Mouse (Mus musculus): ENCODE measurements at regions not wholly inside any gene's neighbourhood (a gene's known extent, or its start where the extent isn't known, plus 50 kb on each side); places are given as distances from the start of the nearest gene placed in this dataset.

DNA sequence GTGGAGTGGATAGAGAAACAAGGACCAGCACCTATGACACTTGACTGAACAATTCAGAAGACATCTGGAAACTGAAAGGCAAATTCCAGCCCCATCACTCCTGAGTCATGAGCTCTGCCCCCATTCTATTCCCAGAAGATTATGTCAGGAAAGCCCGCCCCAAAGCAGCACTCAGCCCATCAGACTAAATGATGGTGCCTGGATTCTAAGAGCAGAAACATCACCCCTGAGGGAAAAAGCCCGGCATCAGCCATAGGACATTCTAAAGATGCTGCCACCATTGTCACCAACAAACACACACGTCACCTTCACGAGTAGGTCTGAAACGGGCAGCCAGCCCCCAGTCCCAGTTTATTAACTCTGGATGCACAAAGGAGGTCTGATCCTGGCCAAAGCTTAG lies 469.7 kb downstream of the Prss52 start:
- no peaks in the 10 kb centered on the region for H3K4me1 ChIP-seq (ENCODE audit: control insufficient read depth, insufficient read depth, low read length)
- no peak for DNase-seq
- TF ChIP-seq POLR2A (IDR thresholded peaks at IDR 0.05; ENCODE audit: borderline replicate concordance, extremely low read depth, low read depth, low read length), result no peak
- TF ChIP-seq CTCF (IDR thresholded peaks at IDR 0.05; ENCODE audit: insufficient read depth, low read length), result no peak
- WGBS, result 66% methylated on average over 5 of the region's 5 CpGs
- H3K4me3 ChIP-seq (replicated peaks; ENCODE audit: extremely low read depth, low read depth, low read length), result no peak overlapping the region

DNA sequence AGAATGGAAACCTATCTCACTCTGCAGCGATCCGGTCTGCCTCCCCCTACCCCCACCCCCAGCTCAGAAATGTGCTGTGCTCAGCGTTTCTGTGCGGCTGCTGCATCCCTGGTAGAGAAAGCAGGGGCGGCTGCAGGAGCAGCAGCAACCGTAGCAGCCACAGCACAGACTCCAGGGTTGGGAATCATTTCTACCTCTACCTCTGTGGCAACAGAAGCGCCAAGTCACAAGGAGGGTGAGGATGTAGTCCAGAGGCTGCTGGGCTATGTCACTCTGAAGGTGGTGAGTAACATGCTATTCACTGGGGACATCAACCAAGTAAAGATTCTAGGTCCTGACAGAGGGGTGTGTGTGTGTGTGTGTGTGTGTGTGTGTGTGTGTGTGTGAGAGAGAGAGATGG lies 470.2 kb downstream of the Prss52 start:
- no peak for DNase-seq
- TF ChIP-seq POLR2A (IDR thresholded peaks at IDR 0.05; ENCODE audit: borderline replicate concordance, extremely low read depth, low read depth, low read length) (no peak), CTCF (IDR thresholded peaks at IDR 0.05; ENCODE audit: insufficient read depth, low read length) (no peak)
- 52% methylated on average over 7 of the region's 7 CpGs for WGBS

DNA sequence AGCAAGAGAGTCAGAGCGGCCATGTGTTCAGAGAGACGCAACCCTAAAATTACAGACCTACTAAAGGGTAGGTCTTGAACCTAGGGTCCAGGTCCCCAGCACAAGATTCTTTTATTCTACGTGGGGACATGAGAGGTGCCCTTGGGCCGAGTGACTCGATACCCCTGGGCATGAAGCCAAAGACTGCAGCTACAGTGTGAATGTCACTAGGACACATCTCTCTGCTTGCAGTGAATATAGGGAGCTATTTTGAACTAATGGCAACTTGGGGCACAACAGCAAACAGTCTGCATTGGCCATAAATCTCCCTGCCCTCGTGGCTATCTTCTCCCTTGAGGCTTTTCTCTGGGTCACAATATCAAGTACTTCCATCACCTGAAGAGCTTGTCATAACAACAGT lies 470.7 kb downstream of the Prss52 start:
- TF ChIP-seq CTCF (IDR thresholded peaks at IDR 0.05; ENCODE audit: insufficient read depth, low read length), result no peak
- no peak for TF ChIP-seq POLR2A (IDR thresholded peaks at IDR 0.05; ENCODE audit: borderline replicate concordance, extremely low read depth, low read depth, low read length)
- no peak overlapping the region for H3K4me3 ChIP-seq (replicated peaks; ENCODE audit: extremely low read depth, low read depth, low read length)
- H3K4me1 ChIP-seq (ENCODE audit: control insufficient read depth, insufficient read depth, low read length), result no peaks in the 10 kb centered on the region
- no peak for DNase-seq
- 66% methylated on average over 6 of the region's 6 CpGs for WGBS

More for the DNA sequence above, 470.2 kb downstream of the Prss52 start:
- Histone ChIP-seq H3K4me3 (replicated peaks; ENCODE audit: extremely low read depth, low read depth, low read length) (no peak overlapping the region), H3K4me1 (ENCODE audit: control insufficient read depth, insufficient read depth, low read length) (no peaks in the 10 kb centered on the region)

DNA sequence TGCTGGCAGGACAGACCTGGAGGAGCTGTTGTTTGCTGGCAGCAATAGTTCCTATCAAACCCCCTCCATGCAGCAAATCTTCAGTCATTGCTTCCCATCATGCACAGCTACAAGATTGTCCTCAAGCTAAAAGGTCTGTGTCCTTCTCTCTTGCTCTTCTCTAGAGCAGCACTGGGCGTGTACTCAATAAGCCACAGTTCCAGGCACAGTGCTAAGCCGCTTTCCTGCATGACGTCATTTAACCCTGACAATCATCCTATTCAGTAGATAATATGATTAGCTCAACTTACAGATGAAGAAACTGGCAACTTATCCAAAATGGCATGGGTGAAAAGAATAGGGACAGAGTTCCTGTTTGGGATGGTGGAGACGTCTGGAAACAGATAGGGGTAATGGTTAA lies 471.9 kb downstream of the Prss52 start:
- no peak overlapping the region for H3K4me3 ChIP-seq (replicated peaks; ENCODE audit: extremely low read depth, low read depth, low read length)
- no peak for DNase-seq
- H3K4me1 ChIP-seq (ENCODE audit: control insufficient read depth, insufficient read depth, low read length), result no peaks in the 10 kb centered on the region
- WGBS, result 48% methylated on average over 4 of the region's 4 CpGs
- TF ChIP-seq POLR2A (IDR thresholded peaks at IDR 0.05; ENCODE audit: borderline replicate concordance, extremely low read depth, low read depth, low read length) (no peak), CTCF (IDR thresholded peaks at IDR 0.05; ENCODE audit: insufficient read depth, low read length) (no peak)

DNA sequence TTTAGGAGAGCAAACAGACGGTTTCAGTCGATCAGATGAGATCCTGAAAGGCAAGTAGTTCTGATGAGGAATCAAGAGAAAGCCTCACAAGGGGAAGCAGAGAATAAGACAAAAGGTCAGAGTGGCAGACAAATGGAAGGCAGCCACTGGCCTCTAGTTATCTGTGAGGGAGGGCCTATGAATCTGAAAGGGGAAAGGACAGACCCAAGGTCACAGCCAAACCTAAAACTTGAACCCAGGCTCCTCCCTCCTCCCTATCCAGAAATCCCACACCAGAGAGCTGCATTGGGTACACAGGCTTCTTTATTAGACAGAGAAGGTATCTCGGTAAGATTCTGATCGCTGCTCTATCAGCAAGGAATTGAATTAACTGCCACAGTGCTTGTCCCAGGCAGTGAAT lies 476.0 kb downstream of the Prss52 start:
- TF ChIP-seq CTCF (IDR thresholded peaks at IDR 0.05; ENCODE audit: insufficient read depth, low read length), result no peak
- TF ChIP-seq POLR2A (IDR thresholded peaks at IDR 0.05; ENCODE audit: borderline replicate concordance, extremely low read depth, low read depth, low read length), result no peak
- 67% methylated on average over 4 of the region's 4 CpGs for WGBS
- Histone ChIP-seq H3K4me1 (ENCODE audit: control insufficient read depth, insufficient read depth, low read length) (no peaks in the 10 kb centered on the region), H3K4me3 (replicated peaks; ENCODE audit: extremely low read depth, low read depth, low read length) (no peak overlapping the region)
- DNase-seq, result no peak

DNA sequence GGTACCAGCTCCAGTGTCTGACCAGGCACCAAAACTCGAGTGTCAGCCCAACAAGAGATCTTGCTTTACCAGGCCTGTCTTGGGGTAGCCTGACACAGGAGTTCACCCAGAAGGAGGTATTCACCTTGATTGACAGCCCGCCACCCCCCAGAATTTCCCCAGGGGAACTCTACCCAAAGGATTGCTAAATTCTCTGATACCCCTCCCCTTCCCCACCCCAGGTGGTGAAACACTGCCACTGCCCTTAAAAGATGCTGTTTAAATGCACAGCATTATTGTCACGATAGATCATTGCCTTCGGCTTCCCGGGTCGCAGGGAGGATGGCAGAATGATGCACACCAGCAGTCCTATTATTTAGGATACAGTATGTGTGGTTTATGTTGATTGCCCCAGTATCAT lies 476.8 kb downstream of the Prss52 start:
- 47% methylated on average over 6 of the region's 6 CpGs for WGBS
- Histone ChIP-seq H3K4me3 (replicated peaks; ENCODE audit: extremely low read depth, low read depth, low read length) (no peak overlapping the region), H3K4me1 (ENCODE audit: control insufficient read depth, insufficient read depth, low read length) (no peaks in the 10 kb centered on the region)
- TF ChIP-seq CTCF (IDR thresholded peaks at IDR 0.05; ENCODE audit: insufficient read depth, low read length) (no peak), POLR2A (IDR thresholded peaks at IDR 0.05; ENCODE audit: borderline replicate concordance, extremely low read depth, low read depth, low read length) (no peak)
- DNase-seq, result no peak

DNA sequence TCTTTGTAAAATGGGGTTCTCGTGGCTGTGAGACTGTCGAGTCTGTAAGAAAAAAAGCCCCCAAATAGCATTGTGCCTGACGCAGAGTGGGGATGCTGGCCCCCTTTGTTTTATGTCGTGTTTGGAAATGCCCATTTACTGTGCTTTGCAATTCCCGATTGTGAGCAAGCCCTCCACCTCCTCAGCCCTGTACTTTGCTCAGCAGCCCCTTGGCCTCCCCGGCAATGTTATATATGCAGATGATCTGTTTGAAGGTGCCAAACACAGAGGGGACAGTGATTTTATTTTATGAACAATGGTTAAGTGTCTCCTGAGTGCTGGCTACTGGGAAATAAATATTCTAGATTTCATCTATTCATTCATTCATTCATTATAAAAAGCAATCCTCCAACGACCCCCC lies 477.6 kb downstream of the Prss52 start:
- DNase-seq, result no peak
- TF ChIP-seq POLR2A (IDR thresholded peaks at IDR 0.05; ENCODE audit: borderline replicate concordance, extremely low read depth, low read depth, low read length), result no peak
- TF ChIP-seq CTCF (IDR thresholded peaks at IDR 0.05; ENCODE audit: insufficient read depth, low read length), result no peak
- no peak overlapping the region for H3K4me3 ChIP-seq (replicated peaks; ENCODE audit: extremely low read depth, low read depth, low read length)
- H3K4me1 ChIP-seq (ENCODE audit: control insufficient read depth, insufficient read depth, low read length), result no peaks in the 10 kb centered on the region
- WGBS, result 31% methylated on average over 7 of the region's 7 CpGs

DNA sequence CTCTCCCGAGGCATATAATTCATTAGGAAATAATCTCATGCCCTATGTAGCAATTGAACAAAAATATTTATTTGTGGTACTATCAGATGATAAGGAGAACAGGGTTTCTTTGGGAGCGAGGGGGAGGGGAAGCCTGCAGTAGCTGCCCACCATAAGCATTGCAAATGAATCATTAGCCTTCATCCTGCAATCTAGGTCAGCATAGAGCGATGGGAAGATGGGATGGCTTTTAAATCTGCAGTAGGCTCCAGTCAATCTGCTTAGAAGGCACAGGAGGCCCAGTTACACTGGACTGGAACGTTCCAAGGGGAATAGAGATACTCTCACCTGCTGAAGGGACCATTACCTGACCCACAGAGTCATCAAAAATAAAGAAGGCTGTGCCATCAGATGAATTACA lies 478.7 kb downstream of the Prss52 start:
- 32% methylated on average over 4 of the region's 4 CpGs for WGBS
- Histone ChIP-seq H3K4me1 (ENCODE audit: control insufficient read depth, insufficient read depth, low read length) (peaks cover 6% of the 10 kb centered on the region; the same call in 1 of the 2 replicates), H3K4me3 (replicated peaks; ENCODE audit: extremely low read depth, low read depth, low read length) (no peak overlapping the region)
- TF ChIP-seq POLR2A (IDR thresholded peaks at IDR 0.05; ENCODE audit: borderline replicate concordance, extremely low read depth, low read depth, low read length), result no peak
- no peak for DNase-seq

DNA sequence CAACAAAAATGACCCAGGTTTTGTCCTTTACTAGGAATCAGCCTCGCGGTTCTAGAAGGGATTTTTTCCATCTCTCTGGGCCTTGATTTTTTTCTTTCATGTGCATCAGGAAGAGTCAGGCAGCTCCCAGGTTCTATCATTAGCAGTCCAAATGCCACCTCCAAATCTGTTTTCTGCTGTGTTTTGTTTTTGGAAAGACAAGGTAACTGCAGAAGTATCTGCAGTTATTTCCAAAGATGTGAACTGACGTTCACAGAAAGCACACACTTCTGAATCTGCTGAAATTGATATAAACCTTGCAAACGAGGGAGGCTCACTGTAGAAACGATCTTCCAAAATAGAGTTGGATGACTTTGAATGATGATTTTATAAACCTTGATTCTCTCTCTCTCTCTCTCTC lies 480.1 kb downstream of the Prss52 start:
- 49% methylated on average over 5 of the region's 5 CpGs for WGBS
- TF ChIP-seq POLR2A (IDR thresholded peaks at IDR 0.05; ENCODE audit: borderline replicate concordance, extremely low read depth, low read depth, low read length) (no peak), CTCF (IDR thresholded peaks at IDR 0.05; ENCODE audit: insufficient read depth, low read length) (no peak)

DNA sequence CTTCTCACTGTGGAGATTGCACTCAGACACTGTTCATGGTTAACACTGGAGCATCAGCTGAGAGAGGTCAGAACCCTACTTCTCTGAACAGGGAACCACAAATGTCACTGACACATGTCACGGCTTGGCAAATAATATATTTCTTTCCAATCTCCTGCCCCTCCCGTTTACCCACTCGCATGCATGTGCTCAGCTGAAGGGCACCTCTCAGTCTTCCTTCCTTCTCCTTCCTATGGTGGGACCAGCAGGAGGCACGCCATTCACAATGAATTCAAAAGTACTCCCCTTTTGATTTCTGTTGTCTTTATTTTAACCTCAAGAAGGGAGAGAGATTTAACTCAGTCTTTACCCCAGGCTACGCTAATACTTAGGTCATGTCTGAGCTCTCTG lies 481.0 kb downstream of the Prss52 start:
- peaks cover 6% of the 10 kb centered on the region; the same call in 1 of the 2 replicates for H3K4me1 ChIP-seq (ENCODE audit: control insufficient read depth, insufficient read depth, low read length)
- 24% methylated on average over 5 of the region's 5 CpGs for WGBS
- H3K4me3 ChIP-seq (replicated peaks; ENCODE audit: extremely low read depth, low read depth, low read length), result no peak overlapping the region
- TF ChIP-seq CTCF (IDR thresholded peaks at IDR 0.05; ENCODE audit: insufficient read depth, low read length), result no peak
- no peak for TF ChIP-seq POLR2A (IDR thresholded peaks at IDR 0.05; ENCODE audit: borderline replicate concordance, extremely low read depth, low read depth, low read length)
- no peak for DNase-seq

More for the DNA sequence above, 480.1 kb downstream of the Prss52 start:
- Histone ChIP-seq H3K4me3 (replicated peaks; ENCODE audit: extremely low read depth, low read depth, low read length) (no peak overlapping the region), H3K4me1 (ENCODE audit: control insufficient read depth, insufficient read depth, low read length) (peaks cover 6% of the 10 kb centered on the region; the same call in 1 of the 2 replicates)
- DNase-seq, result no peak

Data from lung, adult 2 months (tissue).